Mouse (Mus musculus): Measurements from ENCODE around the gene Zfp592. TPM values are rescaled to one million over a fixed set of nuclear protein-coding genes. Genes with fewer than 3 reads are reported as not detected.

Gene Zfp592
- polyA plus RNA-seq, 1 experiment from 2014 or later: 11.8 TPM

GRCm38 (mm10) chr7:81073273-81073672 is 79.8 kb downstream of the Zfp592 start:
- peaks cover 32% of the 10 kb centered on the region for H3K4me1 ChIP-seq (replicated peaks)
- no peaks in the 10 kb centered on the region for H3K9me3 ChIP-seq
- WGBS: 82% methylated on average over 5 of the region's 5 CpGs
- no peaks in the 10 kb centered on the region for H3K36me3 ChIP-seq
- H3K27me3 ChIP-seq (ENCODE audit: insufficient read depth, poor library complexity, severe bottlenecking): no peaks in the 10 kb centered on the region
- no peak for DNase-seq (ENCODE audit: low spot score)
- H3K27ac ChIP-seq: no peak overlapping the region
- H3K4me3 ChIP-seq: no peak overlapping the region

- peak; percentile 47 for DNase-seq (ENCODE audit: low spot score)
- no peaks in the 10 kb centered on the region for H3K36me3 ChIP-seq
- WGBS: 50% methylated on average over 9 of the region's 9 CpGs
- no peaks in the 10 kb centered on the region for H3K9me3 ChIP-seq
- H3K4me3 ChIP-seq: no peak overlapping the region
- H3K27me3 ChIP-seq (ENCODE audit: insufficient read depth, poor library complexity, severe bottlenecking): 0 out of 2 replicates have a peak, but pooled peaks cover 5% of the 10 kb centered on the region
- peaks cover 34% of the 10 kb centered on the region for H3K4me1 ChIP-seq (replicated peaks)
- H3K27ac ChIP-seq: peak overlapping the region; percentile 62
Observed at GRCm38 (mm10) chr7:81074546-81074945, 81.1 kb downstream of the Zfp592 start.

GRCm38 (mm10) chr7:81075299-81075698 is 81.8 kb downstream of the Zfp592 start:
- H3K9me3 ChIP-seq: no peaks in the 10 kb centered on the region
- H3K27ac ChIP-seq: peak overlapping the region; percentile 62; the same call in 1 of the 2 replicates
- no peak overlapping the region for H3K4me3 ChIP-seq
- DNase-seq (ENCODE audit: low spot score): no peak
- 0 out of 2 replicates have a peak, but pooled peaks cover 5% of the 10 kb centered on the region for H3K27me3 ChIP-seq (ENCODE audit: insufficient read depth, poor library complexity, severe bottlenecking)
- H3K4me1 ChIP-seq (replicated peaks): peaks cover 40% of the 10 kb centered on the region
- WGBS: 63% methylated on average over 7 of the region's 7 CpGs
- H3K36me3 ChIP-seq: no peaks in the 10 kb centered on the region

- WGBS: 84% methylated on average over 5 of the region's 5 CpGs
- DNase-seq (ENCODE audit: low spot score): no peak
- 0 out of 2 replicates have a peak overlapping the region, but pooled peaks have one; percentile 62 for H3K27ac ChIP-seq
Observed at GRCm38 (mm10) chr7:81075732-81076131, 82.3 kb downstream of the Zfp592 start.

GRCm38 (mm10) chr7:81077009-81077408 is 83.5 kb downstream of the Zfp592 start:
- H3K36me3 ChIP-seq: no peaks in the 10 kb centered on the region
- WGBS: 74% methylated on average over 6 of the region's 6 CpGs
- 0 out of 2 replicates have a peak, but pooled peaks cover 5% of the 10 kb centered on the region for H3K27me3 ChIP-seq (ENCODE audit: insufficient read depth, poor library complexity, severe bottlenecking)
- H3K4me1 ChIP-seq (replicated peaks): peaks cover 49% of the 10 kb centered on the region
- H3K27ac ChIP-seq: no peak overlapping the region; the same call in 1 of the 2 replicates
- no peaks in the 10 kb centered on the region for H3K9me3 ChIP-seq
- no peak overlapping the region for H3K4me3 ChIP-seq
- DNase-seq (ENCODE audit: low spot score): no peak

More at GRCm38 (mm10) chr7:81075732-81076131, 82.3 kb downstream of the Zfp592 start:
- Histone ChIP-seq H3K9me3 (no peaks in the 10 kb centered on the region), H3K27me3 (ENCODE audit: insufficient read depth, poor library complexity, severe bottlenecking) (0 out of 2 replicates have a peak, but pooled peaks cover 5% of the 10 kb centered on the region), H3K36me3 (no peaks in the 10 kb centered on the region), H3K4me3 (no peak overlapping the region), H3K4me1 (replicated peaks) (peaks cover 43% of the 10 kb centered on the region)

- H3K4me1 ChIP-seq (replicated peaks): peaks cover 42% of the 10 kb centered on the region
- 94% methylated on average over 6 of the region's 6 CpGs for WGBS
Observed at GRCm38 (mm10) chr7:81078740-81079139, 85.3 kb downstream of the Zfp592 start.

GRCm38 (mm10) chr7:81093420-81093965 is 100.0 kb downstream of the Zfp592 start:
- Histone ChIP-seq H3K4me3 (no peak overlapping the region), H3K27me3 (ENCODE audit: insufficient read depth, poor library complexity, severe bottlenecking) (no peaks in the 10 kb centered on the region; the same call in 1 of the 2 replicates), H3K27ac (peak overlapping the region; percentile 57; the same call in 1 of the 2 replicates), H3K4me1 (replicated peaks) (peaks cover 18% of the 10 kb centered on the region), H3K36me3 (no peaks in the 10 kb centered on the region), H3K9me3 (no peaks in the 10 kb centered on the region; the same call in 1 of the 2 replicates)
- 48% methylated on average over 18 of the region's 18 CpGs for WGBS
- no peak for DNase-seq (ENCODE audit: low spot score)

More at GRCm38 (mm10) chr7:81078740-81079139, 85.3 kb downstream of the Zfp592 start:
- Histone ChIP-seq H3K27me3 (ENCODE audit: insufficient read depth, poor library complexity, severe bottlenecking) (0 out of 2 replicates have a peak, but pooled peaks cover 5% of the 10 kb centered on the region), H3K27ac (no peak overlapping the region), H3K4me3 (no peak overlapping the region), H3K9me3 (no peaks in the 10 kb centered on the region), H3K36me3 (no peaks in the 10 kb centered on the region)
- DNase-seq (ENCODE audit: low spot score): no peak

GRCm38 (mm10) chr7:81094104-81094757 is 100.8 kb downstream of the Zfp592 start:
- H3K27ac ChIP-seq: 0 out of 2 replicates have a peak overlapping the region, but pooled peaks have one; percentile 57
- no peak overlapping the region for H3K4me3 ChIP-seq
- no peak for DNase-seq (ENCODE audit: low spot score)
- H3K27me3 ChIP-seq (ENCODE audit: insufficient read depth, poor library complexity, severe bottlenecking): no peaks in the 10 kb centered on the region; the same call in 1 of the 2 replicates
- no peaks in the 10 kb centered on the region for H3K9me3 ChIP-seq
- H3K36me3 ChIP-seq: no peaks in the 10 kb centered on the region
- peaks cover 18% of the 10 kb centered on the region for H3K4me1 ChIP-seq (replicated peaks)
- WGBS: 77% methylated on average over 6 of the region's 6 CpGs

Other genes starting within 250 kb of the Zfp592 start
- gene Iqgap1, start 167.7 kb upstream of the Zfp592 start, polyA plus RNA-seq (2016; fragmentation: Nextera tagmentation; extraction: Ambion mirVana): 25.2 and 28.9 TPM in 2 replicates
- gene Zscan2, start 132.8 kb upstream of the Zfp592 start, polyA plus RNA-seq (2016; fragmentation: Nextera tagmentation; extraction: Ambion mirVana): 3.6 and 4.0 TPM in 2 replicates
- gene Wdr73, start 92.4 kb upstream of the Zfp592 start, polyA plus RNA-seq (2016; fragmentation: Nextera tagmentation; extraction: Ambion mirVana): 46.3 and 48.4 TPM in 2 replicates
- 6.7 and 8.6 TPM in 2 replicates for gene Nmb, start 88.6 kb upstream of the Zfp592 start, polyA plus RNA-seq (2016; fragmentation: Nextera tagmentation; extraction: Ambion mirVana)
- gene Sec11a, start 45.9 kb upstream of the Zfp592 start, polyA plus RNA-seq (2016; fragmentation: Nextera tagmentation; extraction: Ambion mirVana): 187 and 192 TPM in 2 replicates
- 0.04 and 0.07 TPM in 2 replicates for gene Alpk3, start 63.9 kb downstream of the Zfp592 start, polyA plus RNA-seq (2016; fragmentation: Nextera tagmentation; extraction: Ambion mirVana)
- not detected in 2 replicates for gene Slc28a1, start 121.1 kb downstream of the Zfp592 start, polyA plus RNA-seq (2016; fragmentation: Nextera tagmentation; extraction: Ambion mirVana)
- 2.4 and 2.5 TPM in 2 replicates for gene Pde8a, start 219.9 kb downstream of the Zfp592 start, polyA plus RNA-seq (2016; fragmentation: Nextera tagmentation; extraction: Ambion mirVana)

Measured in hindbrain, embryonic 10.5 days (tissue).